Mouse (Mus musculus): Measurements from ENCODE around the gene Sall4. TPM values are rescaled to one million over a fixed set of nuclear protein-coding genes. Genes with fewer than 3 reads are reported as not detected.
A peak's percentile ranks its signal among the peaks of the same experiment; 100 is the strongest.

Gene Sall4
- polyA plus RNA-seq, 1 experiment from 2014 or later, result 7.3 TPM

DNA sequence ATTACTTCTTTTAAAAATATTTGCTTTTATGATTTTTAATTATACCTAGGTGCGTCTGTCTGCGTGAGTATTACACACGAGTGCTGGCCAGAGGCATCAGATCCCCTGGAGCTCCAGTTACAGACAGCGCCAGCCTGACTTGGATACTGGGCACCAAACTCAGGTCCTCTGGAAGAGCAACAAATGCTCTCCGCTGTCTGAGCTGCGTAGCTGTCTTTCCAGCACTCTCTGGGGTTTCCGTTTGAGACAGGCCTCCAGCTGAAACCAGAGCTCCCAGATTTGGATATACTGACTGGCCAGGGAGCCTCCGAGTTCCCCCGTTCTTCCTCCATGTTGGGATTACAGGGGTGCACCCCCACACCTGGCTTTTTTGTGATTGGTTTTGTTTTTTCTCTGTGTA, 12.9 kb upstream of the Sall4 start:
- Histone ChIP-seq H3K4me2 (replicated peaks; ENCODE audit: low read depth, low read length) (no peak overlapping the region), H3K27ac (ENCODE audit: low read depth, low read length) (no peak overlapping the region), H3K9me3 (ENCODE audit: control insufficient read depth, low read length) (no peaks in the 10 kb centered on the region), H3K4me1 (replicated peaks; ENCODE audit: control insufficient read depth, insufficient read depth, low read length) (peaks cover 8% of the 10 kb centered on the region), H3K27me3 (ENCODE audit: control insufficient read depth, insufficient read depth, low read length) (no peaks in the 10 kb centered on the region), H3K36me3 (ENCODE audit: control insufficient read depth, insufficient read depth, low read length) (no peaks in the 10 kb centered on the region), H3K9ac (ENCODE audit: low read depth, low read length) (no peak overlapping the region), H3K4me3 (ENCODE audit: low read depth, low read length) (no peak overlapping the region)
- WGBS, result 31% methylated on average over 9 of the region's 9 CpGs
- DNase-seq (ENCODE audit: low spot score) (peak; percentile 20), ATAC-seq (ENCODE audit: low FRiP score) (no peak)

DNA sequence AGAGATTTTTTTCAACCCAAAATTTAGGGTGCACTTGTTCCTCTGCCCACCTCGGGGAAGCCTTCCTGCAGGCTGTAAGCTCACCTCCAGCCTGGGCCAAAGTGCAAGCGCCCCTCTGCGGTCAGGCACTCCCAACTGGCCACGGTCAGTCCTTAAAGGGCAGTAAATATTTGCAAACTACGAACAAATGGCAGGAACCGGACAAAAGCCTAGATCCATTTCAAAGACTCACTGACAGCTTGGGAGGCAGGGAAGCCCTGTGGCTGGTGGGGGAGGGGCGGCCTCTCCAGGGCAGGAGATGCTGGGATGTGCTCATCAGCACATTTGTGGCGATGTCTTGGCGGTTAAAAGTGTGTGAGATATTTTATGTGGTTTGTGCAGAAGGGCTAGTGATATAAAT, 12.3 kb upstream of the Sall4 start:
- 7% methylated on average over 9 of the region's 9 CpGs for WGBS
- Histone ChIP-seq H3K27me3 (ENCODE audit: control insufficient read depth, insufficient read depth, low read length) (no peaks in the 10 kb centered on the region), H3K4me1 (replicated peaks; ENCODE audit: control insufficient read depth, insufficient read depth, low read length) (peaks cover 8% of the 10 kb centered on the region), H3K9me3 (ENCODE audit: control insufficient read depth, low read length) (no peaks in the 10 kb centered on the region), H3K36me3 (ENCODE audit: control insufficient read depth, insufficient read depth, low read length) (no peaks in the 10 kb centered on the region), H3K4me2 (replicated peaks; ENCODE audit: low read depth, low read length) (no peak overlapping the region), H3K9ac (ENCODE audit: low read depth, low read length) (peak overlapping the region; percentile 37; the same call in 1 of the 2 replicates), H3K4me3 (ENCODE audit: low read depth, low read length) (no peak overlapping the region), H3K27ac (ENCODE audit: low read depth, low read length) (no peak overlapping the region)
- ATAC-seq (ENCODE audit: low FRiP score), result no peak
- DNase-seq (ENCODE audit: low spot score), result peak; percentile 68

DNA sequence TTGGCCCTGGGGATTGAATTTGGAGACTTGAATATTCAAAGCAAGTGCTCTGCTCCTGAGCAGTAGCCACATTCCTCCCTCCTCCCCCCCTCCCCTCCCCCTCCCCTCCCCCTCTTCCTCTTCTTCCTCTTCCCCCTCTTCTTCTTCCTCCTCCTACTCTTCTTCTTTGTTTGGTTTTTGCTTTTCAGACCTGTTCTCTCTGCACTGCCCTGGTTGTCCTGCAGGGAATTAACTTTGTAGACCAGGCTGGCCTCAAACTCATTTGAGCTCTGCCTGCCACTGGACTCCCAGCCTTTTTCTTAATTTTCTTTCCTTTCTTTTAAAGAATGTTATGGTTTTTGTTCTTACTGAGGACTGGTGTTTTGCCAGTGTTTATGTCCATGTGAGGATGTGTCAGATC, 9.7 kb upstream of the Sall4 start:
- H3K4me3 ChIP-seq (ENCODE audit: low read depth, low read length), result no peak overlapping the region
- no peak overlapping the region for H3K9ac ChIP-seq (ENCODE audit: low read depth, low read length)
- peaks cover 8% of the 10 kb centered on the region for H3K4me1 ChIP-seq (replicated peaks; ENCODE audit: control insufficient read depth, insufficient read depth, low read length)
- DNase-seq (ENCODE audit: low spot score) (no peak), ATAC-seq (ENCODE audit: low FRiP score) (no peak)
- H3K27me3 ChIP-seq (ENCODE audit: control insufficient read depth, insufficient read depth, low read length), result no peaks in the 10 kb centered on the region
- no peak overlapping the region for H3K27ac ChIP-seq (ENCODE audit: low read depth, low read length)
- no peaks in the 10 kb centered on the region for H3K9me3 ChIP-seq (ENCODE audit: control insufficient read depth, low read length)
- no peak overlapping the region for H3K4me2 ChIP-seq (replicated peaks; ENCODE audit: low read depth, low read length)
- H3K36me3 ChIP-seq (ENCODE audit: control insufficient read depth, insufficient read depth, low read length), result no peaks in the 10 kb centered on the region

DNA sequence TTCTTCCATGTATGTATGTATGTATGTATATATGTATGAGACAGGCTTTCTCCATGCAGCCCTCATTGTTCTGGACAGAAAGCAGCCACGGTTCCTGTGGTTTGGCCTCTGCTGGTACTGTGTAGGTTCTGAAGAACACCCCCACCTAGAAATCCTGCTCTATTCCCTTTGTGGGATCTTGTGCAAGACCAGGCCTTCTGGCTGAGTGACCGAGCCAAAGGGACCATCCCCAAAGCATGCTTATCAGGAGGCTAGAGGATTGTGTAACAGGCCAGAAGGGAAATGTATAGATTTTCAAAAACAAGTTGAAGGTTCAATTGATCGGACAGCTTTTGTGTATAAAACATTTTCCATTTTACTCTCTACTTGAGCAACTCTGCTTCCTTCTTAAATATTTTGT, 8.5 kb upstream of the Sall4 start:
- H3K9me3 ChIP-seq (ENCODE audit: control insufficient read depth, low read length), result no peaks in the 10 kb centered on the region
- H3K4me1 ChIP-seq (replicated peaks; ENCODE audit: control insufficient read depth, insufficient read depth, low read length), result peaks cover 8% of the 10 kb centered on the region
- no peaks in the 10 kb centered on the region for H3K27me3 ChIP-seq (ENCODE audit: control insufficient read depth, insufficient read depth, low read length)
- H3K4me3 ChIP-seq (ENCODE audit: low read depth, low read length), result no peak overlapping the region
- ATAC-seq (ENCODE audit: low FRiP score) (no peak), DNase-seq (ENCODE audit: low spot score) (no peak)
- H3K4me2 ChIP-seq (replicated peaks; ENCODE audit: low read depth, low read length), result no peak overlapping the region
- H3K27ac ChIP-seq (ENCODE audit: low read depth, low read length), result no peak overlapping the region; the same call in 1 of the 2 replicates
- no peak overlapping the region for H3K9ac ChIP-seq (ENCODE audit: low read depth, low read length)
- H3K36me3 ChIP-seq (ENCODE audit: control insufficient read depth, insufficient read depth, low read length), result no peaks in the 10 kb centered on the region
- 83% methylated on average over 3 of the region's 3 CpGs for WGBS

DNA sequence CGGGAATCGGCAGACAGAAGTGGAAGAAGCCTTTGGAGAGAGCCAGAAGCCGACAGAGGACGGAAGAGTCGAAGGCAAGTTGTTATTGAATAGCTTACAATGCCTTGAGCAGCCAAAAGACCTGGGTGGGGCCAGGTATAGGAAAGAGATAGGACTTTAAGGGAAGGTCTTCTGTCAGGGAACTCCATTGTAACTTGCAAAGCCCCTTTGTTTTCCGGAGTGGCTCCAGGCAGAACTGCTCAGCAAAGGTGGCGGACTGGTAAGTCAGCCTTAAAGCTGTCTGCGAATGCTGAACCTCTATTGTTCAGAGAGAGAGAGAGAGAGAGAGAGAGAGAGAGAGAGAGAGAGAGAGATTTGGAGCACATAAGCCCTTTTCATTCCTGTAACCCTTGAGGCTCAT, 1.5 kb upstream of the Sall4 start:
- no peaks in the 10 kb centered on the region for H3K36me3 ChIP-seq (ENCODE audit: control insufficient read depth, insufficient read depth, low read length)
- no peaks in the 10 kb centered on the region; the same call in 1 of the 2 replicates for H3K4me1 ChIP-seq (replicated peaks; ENCODE audit: control insufficient read depth, insufficient read depth, low read length)
- H3K4me3 ChIP-seq (ENCODE audit: low read depth, low read length), result no peak overlapping the region
- no peaks in the 10 kb centered on the region for H3K9me3 ChIP-seq (ENCODE audit: control insufficient read depth, low read length)
- no peak overlapping the region for H3K4me2 ChIP-seq (replicated peaks; ENCODE audit: low read depth, low read length)
- 47% methylated on average over 8 of the region's 8 CpGs for WGBS
- peaks cover 6% of the 10 kb centered on the region; the same call in 1 of the 2 replicates for H3K27me3 ChIP-seq (ENCODE audit: control insufficient read depth, insufficient read depth, low read length)
- ATAC-seq (ENCODE audit: low FRiP score), result no peak
- no peak overlapping the region for H3K9ac ChIP-seq (ENCODE audit: low read depth, low read length)
- DNase-seq (ENCODE audit: low spot score), result no peak
- H3K27ac ChIP-seq (ENCODE audit: low read depth, low read length), result no peak overlapping the region

DNA sequence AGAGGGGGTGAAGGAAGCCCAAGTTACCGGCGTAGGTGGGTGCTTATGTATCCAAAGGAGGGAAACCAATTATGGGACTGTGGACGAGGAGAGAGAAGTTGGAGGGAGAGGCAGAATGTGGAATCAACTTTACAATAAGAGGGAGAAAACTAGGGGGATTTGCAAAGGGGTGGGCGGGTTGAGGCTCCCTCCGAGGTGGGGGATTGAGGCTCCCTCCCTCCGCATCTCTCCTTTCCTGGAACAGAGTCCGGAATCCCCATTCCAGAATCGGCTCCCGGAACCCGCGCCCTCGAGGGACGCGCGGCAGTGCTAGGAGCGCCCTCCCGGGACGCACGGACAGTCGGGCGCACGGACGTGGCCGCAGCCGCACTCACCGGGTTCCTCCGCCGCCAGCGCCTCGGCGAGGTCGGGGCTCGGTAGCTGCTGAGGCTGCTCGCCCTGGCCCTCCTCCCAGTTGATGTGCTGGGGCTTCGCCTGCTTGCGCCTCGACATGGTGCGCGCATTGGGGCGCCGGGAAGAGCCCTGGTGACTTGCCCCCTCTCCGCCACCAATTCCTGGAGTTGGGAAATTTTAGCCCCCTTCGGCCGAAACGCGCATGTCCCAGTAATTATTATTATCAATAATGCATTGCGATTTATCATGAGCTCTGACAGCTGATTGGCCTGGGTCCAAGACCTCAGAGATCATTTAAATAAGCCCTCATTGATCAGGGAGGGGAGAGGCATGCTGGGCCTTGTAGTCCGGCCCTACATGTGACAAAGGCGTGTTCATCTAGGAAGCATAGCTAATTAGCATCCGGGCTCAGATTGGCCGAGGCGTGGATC, 993 bp downstream of the Sall4 start:
- Histone ChIP-seq H3K9me3 (ENCODE audit: control insufficient read depth, low read length) (no peaks in the 10 kb centered on the region), H3K27ac (ENCODE audit: low read depth, low read length) (peak overlapping the region; percentile 84), H3K36me3 (ENCODE audit: control insufficient read depth, insufficient read depth, low read length) (no peaks in the 10 kb centered on the region), H3K4me1 (replicated peaks; ENCODE audit: control insufficient read depth, insufficient read depth, low read length) (peaks cover 9% of the 10 kb centered on the region; the same call in 1 of the 2 replicates), H3K27me3 (ENCODE audit: control insufficient read depth, insufficient read depth, low read length) (peaks cover 6% of the 10 kb centered on the region; the same call in 1 of the 2 replicates), H3K4me3 (ENCODE audit: low read depth, low read length) (peak overlapping the region; percentile 64), H3K9ac (ENCODE audit: low read depth, low read length) (peak overlapping the region; percentile 73), H3K4me2 (replicated peaks; ENCODE audit: low read depth, low read length) (peak overlapping the region; percentile 95)
- 0% methylated on average over 51 of the region's 52 CpGs for WGBS
- peak; percentile 86 for ATAC-seq (ENCODE audit: low FRiP score)
- peak; percentile 87 for DNase-seq (ENCODE audit: low spot score)

DNA sequence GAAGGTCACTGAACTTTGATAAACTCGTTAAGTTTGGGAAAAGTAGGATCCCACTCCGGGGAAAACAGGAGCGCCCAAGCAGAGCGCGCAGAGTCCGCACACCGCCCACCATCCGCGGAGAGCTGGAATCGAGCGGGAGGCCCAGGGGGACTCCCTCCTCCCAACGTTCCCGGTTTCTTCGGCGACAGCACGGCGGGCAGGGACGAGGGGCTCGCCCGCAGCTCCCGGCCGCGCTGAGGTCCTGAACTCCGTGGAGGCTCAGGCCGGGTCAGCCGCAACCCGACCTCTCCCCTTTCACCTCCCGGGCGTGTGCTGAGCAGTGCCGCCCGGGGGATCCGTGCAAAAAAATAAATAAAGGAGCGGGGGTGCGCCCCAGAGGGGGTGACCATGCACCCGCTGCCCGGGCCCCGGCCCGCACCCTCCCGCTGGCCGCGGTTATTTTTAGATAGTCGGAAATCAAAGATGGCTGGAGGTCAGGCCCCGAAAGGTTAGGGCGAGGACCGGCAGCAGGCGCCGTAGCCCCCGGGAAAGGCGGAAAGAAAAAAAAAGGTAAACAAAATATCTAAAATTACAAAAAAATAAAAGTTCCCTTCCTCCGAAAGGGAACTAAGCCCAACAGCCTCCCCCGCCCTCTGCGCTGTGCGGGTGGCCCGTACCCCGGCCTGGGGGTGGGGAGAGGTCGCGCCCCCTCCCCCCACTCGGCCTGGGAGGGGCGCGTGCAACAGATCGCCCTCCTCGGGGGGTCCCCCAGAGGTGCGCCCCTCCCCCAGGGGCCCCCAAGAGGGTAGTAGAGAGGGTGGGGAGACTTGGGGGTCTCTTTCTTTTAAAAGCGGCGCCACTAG, 1.8 kb downstream of the Sall4 start:
- peak overlapping the region; percentile 84 for H3K27ac ChIP-seq (ENCODE audit: low read depth, low read length)
- under 1% methylated on average over 65 of the region's 65 CpGs for WGBS
- H3K4me1 ChIP-seq (replicated peaks; ENCODE audit: control insufficient read depth, insufficient read depth, low read length), result peaks cover 9% of the 10 kb centered on the region; the same call in 1 of the 2 replicates
- H3K36me3 ChIP-seq (ENCODE audit: control insufficient read depth, insufficient read depth, low read length), result no peaks in the 10 kb centered on the region
- peak; percentile 26; the same call in 1 of the 2 replicates for ATAC-seq (ENCODE audit: low FRiP score)
- peaks cover 6% of the 10 kb centered on the region; the same call in 1 of the 2 replicates for H3K27me3 ChIP-seq (ENCODE audit: control insufficient read depth, insufficient read depth, low read length)
- H3K4me2 ChIP-seq (replicated peaks; ENCODE audit: low read depth, low read length), result peak overlapping the region; percentile 95
- H3K4me3 ChIP-seq (ENCODE audit: low read depth, low read length), result peak overlapping the region; percentile 64
- no peaks in the 10 kb centered on the region for H3K9me3 ChIP-seq (ENCODE audit: control insufficient read depth, low read length)
- peak; percentile 71 for DNase-seq (ENCODE audit: low spot score)
- peak overlapping the region; percentile 73 for H3K9ac ChIP-seq (ENCODE audit: low read depth, low read length)

DNA sequence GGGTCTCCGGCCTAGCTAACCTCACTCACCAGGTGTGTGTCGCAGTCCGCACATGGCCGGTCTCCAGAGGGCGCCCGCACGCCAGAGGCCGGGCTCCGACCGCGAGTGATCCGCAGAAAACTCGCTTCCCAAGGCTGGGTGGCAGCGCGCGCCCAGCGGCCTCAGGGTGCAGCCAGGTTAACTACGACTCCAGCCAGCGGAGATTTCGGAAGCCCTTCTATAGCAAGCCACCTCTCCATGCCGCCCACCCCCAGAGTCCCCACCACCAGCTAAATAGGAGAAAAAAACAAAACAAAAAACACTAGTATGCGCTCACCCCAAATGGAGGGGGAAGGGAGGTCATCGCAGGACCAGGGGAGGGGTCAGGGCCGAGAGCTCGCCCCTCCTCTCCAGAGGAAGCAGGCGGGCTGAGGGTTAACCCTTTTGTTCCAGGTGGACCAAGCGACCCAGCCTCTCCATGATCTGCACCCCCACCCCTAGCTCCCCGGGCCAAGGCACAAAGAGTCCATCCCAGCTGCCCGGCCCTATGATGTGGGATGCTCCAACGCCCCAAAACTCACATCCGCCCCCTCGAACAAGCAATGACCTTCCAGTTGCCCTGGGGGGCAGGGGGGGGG, 2.6 kb downstream of the Sall4 start:
- H3K27me3 ChIP-seq (ENCODE audit: control insufficient read depth, insufficient read depth, low read length), result peaks cover 6% of the 10 kb centered on the region; the same call in 1 of the 2 replicates
- peak overlapping the region; percentile 64 for H3K4me3 ChIP-seq (ENCODE audit: low read depth, low read length)
- H3K9ac ChIP-seq (ENCODE audit: low read depth, low read length), result peak overlapping the region; percentile 73
- DNase-seq (ENCODE audit: low spot score) (peak; percentile 78), ATAC-seq (ENCODE audit: low FRiP score) (peak; percentile 63)
- no peaks in the 10 kb centered on the region for H3K36me3 ChIP-seq (ENCODE audit: control insufficient read depth, insufficient read depth, low read length)
- peak overlapping the region; percentile 84; the same call in 1 of the 2 replicates for H3K27ac ChIP-seq (ENCODE audit: low read depth, low read length)
- H3K4me2 ChIP-seq (replicated peaks; ENCODE audit: low read depth, low read length), result peak overlapping the region; percentile 95
- WGBS, result under 1% methylated on average over 32 of the region's 32 CpGs
- H3K4me1 ChIP-seq (replicated peaks; ENCODE audit: control insufficient read depth, insufficient read depth, low read length), result peaks cover 9% of the 10 kb centered on the region; the same call in 1 of the 2 replicates
- H3K9me3 ChIP-seq (ENCODE audit: control insufficient read depth, low read length), result no peaks in the 10 kb centered on the region
